Mouse (Mus musculus) kidney, postnatal 0 days (tissue): ENCODE data around the gene Fgfrl1. TPM values are rescaled to one million over a fixed set of nuclear protein-coding genes. Genes with fewer than 3 reads are reported as not detected.
A peak's percentile ranks its signal among the peaks of the same experiment; 100 is the strongest.

Experiments
- ATAC-seq: fragments of 200-750 bp; cut with Nextera tagmentation; replicated peaks from 2 replicates; pipeline ENCODE4 v1.8.0; 2017; ENCODE audit warnings: low read depth, moderate number of reproducible peaks, moderate TSS enrichment, moderate library complexity; ENCODE audit not compliant: low FRiP score
- DNase-seq: peaks from one replicate; pipeline ENCODE4 v3.0.0-alpha.2; 2016; ENCODE audit warnings: low spot score
- H3K27ac ChIP-seq: fragments of 300-500 bp; sonication (generic); 2 replicates; pipeline ENCODE4 v1.5.1; 2014; ENCODE audit warnings: mild to moderate bottlenecking
- H3K27me3 ChIP-seq: fragments of 300-500 bp; sonication (generic); 2 replicates; pipeline ENCODE4 v1.6.1; 2014; ENCODE audit warnings: low read length, mixed read lengths; ENCODE audit not compliant: insufficient read depth
- H3K36me3 ChIP-seq: fragments of 300-500 bp; sonication (generic); 2 replicates; pipeline ENCODE4 v1.6.1; 2014; ENCODE audit warnings: low read length, mixed read lengths; ENCODE audit not compliant: insufficient read depth
- H3K4me1 ChIP-seq: fragments of 300-500 bp; sonication (generic); replicated peaks from 2 replicates; pipeline ENCODE4 v1.6.1; 2014; ENCODE audit warnings: antibody characterized with exemption, low read length, mixed read lengths; ENCODE audit not compliant: insufficient read depth
- H3K4me2 ChIP-seq: fragments of 300-500 bp; sonication (generic); 2 replicates; pipeline ENCODE4 v1.6.1; 2014; ENCODE audit warnings: mild to moderate bottlenecking, low read length, moderate library complexity, mixed read lengths
- H3K4me3 ChIP-seq: fragments of 300-500 bp; sonication (generic); replicated peaks from 2 replicates; pipeline ENCODE4 v1.5.1; 2014; ENCODE audit warnings: low read depth, low read length
- H3K9ac ChIP-seq: fragments of 300-500 bp; sonication (generic); 2 replicates; pipeline ENCODE4 v1.6.1; 2014; ENCODE audit warnings: low read depth, low read length
- H3K9me3 ChIP-seq: fragments of 300-500 bp; sonication (generic); replicated peaks from 2 replicates; pipeline ENCODE4 v1.6.1; 2016; ENCODE audit warnings: low read length, inconsistent platforms, mixed read lengths
- CTCF ChIP-seq: IDR thresholded peaks from 2 replicates; pipeline ENCODE4 v1.5.1; 2016; ENCODE audit warnings: antibody characterized with exemption, low read depth, mild to moderate bottlenecking, moderate library complexity
- WGBS: fragments of 180-500 bp; shearing (Covaris S2); extraction: QIAGEN DNeasy Blood & Tissue Kit; methylation state at CpG from one replicate; pipeline ENCODE4 v1.1.7; 2014; 5-methylcytosine and 5-hydroxymethylcytosine counted together
- polyA plus RNA-seq: library from polyadenylated mRNA; unstranded; fragments of >200 nt; fragmentation: Nextera tagmentation; extraction: Ambion mirVana; gene quantifications from 2 replicates; pipeline ENCODE4 v1.2.1, GENCODE M21; 2015

Gene Fgfrl1
- polyA plus RNA-seq, 1 experiment from 2014 or later: 25.1 TPM

- DNase-seq: no peak
- no peak overlapping the region for H3K27ac ChIP-seq
- H3K4me1 ChIP-seq: no peaks in the 10 kb centered on the region
- no peaks in the 10 kb centered on the region for H3K36me3 ChIP-seq
- H3K4me2 ChIP-seq: no peak overlapping the region
- no peaks in the 10 kb centered on the region for H3K9me3 ChIP-seq
- ATAC-seq: no peak
- no peaks in the 10 kb centered on the region for H3K27me3 ChIP-seq
- no peak overlapping the region; the same call in 1 of the 2 replicates for H3K9ac ChIP-seq
- TF ChIP-seq CTCF: no peak
- H3K4me3 ChIP-seq: no peak overlapping the region
These were observed 21.5 kb downstream of the Fgfrl1 start for GRCm38 (mm10) chr5:108713691-108714090.

GRCm38 (mm10) chr5:108714149-108714548 is 22.0 kb downstream of the Fgfrl1 start:
- Histone ChIP-seq H3K36me3 (no peaks in the 10 kb centered on the region), H3K27me3 (no peaks in the 10 kb centered on the region), H3K4me3 (no peak overlapping the region), H3K27ac (no peak overlapping the region), H3K9ac (no peak overlapping the region; the same call in 1 of the 2 replicates), H3K4me2 (no peak overlapping the region), H3K4me1 (no peaks in the 10 kb centered on the region), H3K9me3 (no peaks in the 10 kb centered on the region)
- 55% methylated on average over 6 of the region's 6 CpGs for WGBS
- no peak for DNase-seq
- ATAC-seq: no peak
- TF ChIP-seq CTCF: no peak

- H3K4me2 ChIP-seq: no peak overlapping the region
- H3K9ac ChIP-seq: no peak overlapping the region
- no peak overlapping the region for H3K4me3 ChIP-seq
- 73% methylated on average over 1 of the region's 1 CpGs for WGBS
- ATAC-seq (no peak), DNase-seq (no peak)
- H3K36me3 ChIP-seq: no peaks in the 10 kb centered on the region
- H3K27me3 ChIP-seq: no peaks in the 10 kb centered on the region
- TF ChIP-seq CTCF: no peak
- no peaks in the 10 kb centered on the region for H3K4me1 ChIP-seq
- H3K27ac ChIP-seq: no peak overlapping the region
- H3K9me3 ChIP-seq: no peaks in the 10 kb centered on the region
These were observed 23.8 kb downstream of the Fgfrl1 start for GRCm38 (mm10) chr5:108715974-108716373.

- Histone ChIP-seq H3K9ac (no peak overlapping the region), H3K4me1 (no peaks in the 10 kb centered on the region), H3K27me3 (no peaks in the 10 kb centered on the region), H3K27ac (no peak overlapping the region), H3K4me3 (no peak overlapping the region), H3K4me2 (no peak overlapping the region), H3K9me3 (no peaks in the 10 kb centered on the region), H3K36me3 (no peaks in the 10 kb centered on the region)
- DNase-seq (no peak), ATAC-seq (no peak)
- TF ChIP-seq CTCF: no peak
- WGBS: 32% methylated on average over 4 of the region's 4 CpGs
These were observed 25.9 kb downstream of the Fgfrl1 start for GRCm38 (mm10) chr5:108718051-108718450.

GRCm38 (mm10) chr5:108719761-108720160 is 27.6 kb downstream of the Fgfrl1 start:
- Histone ChIP-seq H3K9me3 (no peaks in the 10 kb centered on the region), H3K4me2 (no peak overlapping the region), H3K36me3 (no peaks in the 10 kb centered on the region), H3K4me1 (no peaks in the 10 kb centered on the region), H3K27ac (no peak overlapping the region), H3K9ac (no peak overlapping the region), H3K27me3 (no peaks in the 10 kb centered on the region), H3K4me3 (no peak overlapping the region)
- 72% methylated on average over 7 of the region's 7 CpGs for WGBS
- DNase-seq (no peak), ATAC-seq (no peak)
- no peak for TF ChIP-seq CTCF

GRCm38 (mm10) chr5:108724006-108724405 is 31.8 kb downstream of the Fgfrl1 start:
- H3K36me3 ChIP-seq: no peaks in the 10 kb centered on the region
- no peak overlapping the region for H3K9ac ChIP-seq
- H3K4me3 ChIP-seq: no peak overlapping the region
- 47% methylated on average over 2 of the region's 2 CpGs for WGBS
- no peaks in the 10 kb centered on the region; the same call in 1 of the 2 replicates for H3K27me3 ChIP-seq
- H3K4me1 ChIP-seq: no peaks in the 10 kb centered on the region
- no peaks in the 10 kb centered on the region for H3K9me3 ChIP-seq
- no peak for ATAC-seq
- TF ChIP-seq CTCF: no peak
- DNase-seq: no peak
- H3K4me2 ChIP-seq: no peak overlapping the region
- no peak overlapping the region for H3K27ac ChIP-seq

GRCm38 (mm10) chr5:108726557-108727248 is 34.5 kb downstream of the Fgfrl1 start:
- Histone ChIP-seq H3K27me3 (no peaks in the 10 kb centered on the region; the same call in 1 of the 2 replicates), H3K9me3 (no peaks in the 10 kb centered on the region), H3K9ac (no peak overlapping the region), H3K4me3 (no peak overlapping the region), H3K4me2 (no peak overlapping the region), H3K36me3 (no peaks in the 10 kb centered on the region), H3K4me1 (no peaks in the 10 kb centered on the region), H3K27ac (no peak overlapping the region)
- peak; percentile 90 for TF ChIP-seq CTCF
- WGBS: 20% methylated on average over 5 of the region's 5 CpGs
- ATAC-seq: peak; percentile 81
- DNase-seq: peak; percentile 83
